In the genomic region with DNA sequence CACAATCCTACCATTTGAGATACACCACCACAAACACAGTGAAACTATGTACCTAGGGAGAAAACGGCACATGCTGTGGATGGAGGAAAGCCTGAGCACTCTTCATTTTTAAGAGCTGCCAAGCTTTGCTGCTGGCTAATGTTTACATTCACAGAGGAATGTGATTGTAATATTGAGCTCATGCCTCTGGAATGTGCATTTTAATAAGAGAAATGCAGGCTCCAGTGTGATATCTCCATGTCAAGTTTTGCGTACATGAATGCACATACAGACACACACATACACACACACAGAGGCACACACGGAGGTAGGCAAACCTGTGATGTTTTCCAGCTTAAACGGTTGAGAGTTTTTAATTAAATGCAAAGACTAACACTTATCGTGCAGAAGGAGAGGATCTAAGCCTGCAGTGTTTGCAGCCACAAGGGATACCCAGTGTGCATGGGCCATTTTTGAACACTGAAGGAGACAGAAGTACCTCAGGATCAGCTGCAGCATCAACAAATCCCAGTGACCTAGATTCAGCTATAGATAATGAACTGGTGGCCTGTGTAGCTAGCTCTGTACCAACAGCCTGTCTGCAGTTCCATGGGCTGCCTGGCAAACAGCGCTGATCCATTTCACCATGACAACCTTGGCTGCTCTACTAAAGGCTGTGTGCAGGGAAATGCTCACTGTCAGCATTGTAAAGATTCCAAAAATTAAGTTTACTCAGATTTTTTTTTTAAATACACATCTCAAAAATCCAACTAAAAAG, we compare ENCODE assay signal across 9 mouse cellular contexts.
DNase-seq lines count a peak whose midpoint lies in the region; ATAC-seq lines count a peak whose summit lies in the region.
"Had no signal": no experiment of that assay in that cellular context is flagged by ENCODE, and none has a peak within 500 bp of the region (broad histone marks: within the 10 kb centered on the region; RNA-seq: fewer than 3 reads in every experiment).

No protein-coding gene starts in this region.

- DNase-seq in kidney, adult 18-20 months, result no peak
- DNase-seq in cerebellum, postnatal 10 days, result peak; percentile 76 to 79
- peak; percentile 16 for DNase-seq in hindbrain, embryonic 11.5 days (ENCODE audit: low spot score)
- DNase-seq in limb, embryonic 11.5 days (ENCODE audit: low spot score), result peak; percentile 20
- peak; percentile 40 for DNase-seq in right cerebral cortex, postnatal 4 days

- WGBS in kidney, embryonic 14.5 days, result 72% methylated on average over 6 of the region's 6 CpGs
- 76% methylated on average over 6 of the region's 6 CpGs for WGBS in hindbrain, embryonic 11.5 days
- 81% methylated on average over 6 of the region's 6 CpGs for WGBS in limb, embryonic 11.5 days

- H3K4me1 ChIP-seq in kidney, embryonic 14.5 days (ENCODE audit: control insufficient read depth, insufficient read depth, low read length), result no peaks in the 10 kb centered on the region; the same call in 1 of the 2 replicates
- no peaks in the 10 kb centered on the region for H3K4me1 ChIP-seq in hindbrain, embryonic 11.5 days (replicated peaks; ENCODE audit: control insufficient read depth, insufficient read depth, low read length)
- H3K4me1 ChIP-seq in limb, embryonic 11.5 days (ENCODE audit: control insufficient read depth, insufficient read depth, low read length), result 0 out of 2 replicates have a peak, but pooled peaks cover 4% of the 10 kb centered on the region
- H3K4me1 ChIP-seq: heart, embryonic 15.5 days had no signal

- H3K27me3 ChIP-seq in kidney, embryonic 14.5 days (ENCODE audit: control insufficient read depth, insufficient read depth, low read length), result no peaks in the 10 kb centered on the region
- H3K27me3 ChIP-seq in hindbrain, embryonic 11.5 days (ENCODE audit: control insufficient read depth, insufficient read depth, low read length), result no peaks in the 10 kb centered on the region
- H3K27me3 ChIP-seq in limb, embryonic 11.5 days (ENCODE audit: control insufficient read depth, insufficient read depth, low read length), result no peaks in the 10 kb centered on the region
- H3K27me3 ChIP-seq: heart, embryonic 15.5 days had no signal

- no peak overlapping the region for H3K4me3 ChIP-seq in kidney, embryonic 14.5 days (ENCODE audit: low read length)
- no peak overlapping the region for H3K4me3 ChIP-seq in hindbrain, embryonic 11.5 days (ENCODE audit: low read depth, low read length)
- H3K4me3 ChIP-seq in limb, embryonic 11.5 days (ENCODE audit: low read depth, low read length), result no peak overlapping the region
- H3K4me3 ChIP-seq: heart, embryonic 15.5 days had no signal

- H3K9me3 ChIP-seq in kidney, embryonic 14.5 days (ENCODE audit: control insufficient read depth, low read length), result no peaks in the 10 kb centered on the region
- no peaks in the 10 kb centered on the region for H3K9me3 ChIP-seq in hindbrain, embryonic 11.5 days (ENCODE audit: control insufficient read depth, low read length)
- no peaks in the 10 kb centered on the region for H3K9me3 ChIP-seq in limb, embryonic 11.5 days (ENCODE audit: control insufficient read depth, low read length)
- H3K9me3 ChIP-seq: heart, embryonic 15.5 days had no signal

- no peaks in the 10 kb centered on the region for H3K36me3 ChIP-seq in kidney, embryonic 14.5 days (ENCODE audit: control insufficient read depth, insufficient read depth, low read length)
- H3K36me3 ChIP-seq in hindbrain, embryonic 11.5 days (ENCODE audit: control insufficient read depth, insufficient read depth, low read length), result no peaks in the 10 kb centered on the region
- no peaks in the 10 kb centered on the region for H3K36me3 ChIP-seq in limb, embryonic 11.5 days (ENCODE audit: control insufficient read depth, insufficient read depth, low read length)
- H3K36me3 ChIP-seq: heart, embryonic 15.5 days had no signal

- 0 out of 2 replicates have a peak, but pooled peaks have one; percentile 20 for ATAC-seq in kidney, embryonic 14.5 days (ENCODE audit: low FRiP score, low TSS enrichment)
- peak; percentile 61; the same call in 1 of the 2 replicates for ATAC-seq in hindbrain, embryonic 11.5 days (ENCODE audit: low FRiP score)
- no peak for ATAC-seq in limb, embryonic 11.5 days (ENCODE audit: insufficient number of reproducible peaks, low FRiP score, low TSS enrichment, low read depth)
- ATAC-seq in granulocyte monocyte progenitor cell, adult 5-6 weeks (replicated peaks; ENCODE audit: poor library complexity, severe bottlenecking), result no peak
- ATAC-seq in activated CD4-positive, CD25-positive, alpha-beta regulatory T cell, adult 4 months, result no peak

- H3K27ac ChIP-seq in kidney, embryonic 14.5 days (ENCODE audit: low read depth, low read length), result no peak overlapping the region
- no peak overlapping the region for H3K27ac ChIP-seq in hindbrain, embryonic 11.5 days (ENCODE audit: low read depth, low read length)
- no peak overlapping the region for H3K27ac ChIP-seq in limb, embryonic 11.5 days (replicated peaks; ENCODE audit: low read depth, low read length)
- H3K27ac ChIP-seq: heart, embryonic 15.5 days had no signal

- H3K9ac ChIP-seq in kidney, embryonic 14.5 days (ENCODE audit: low read depth, low read length), result no peak overlapping the region
- H3K9ac ChIP-seq in hindbrain, embryonic 11.5 days (ENCODE audit: low read depth, low read length), result no peak overlapping the region
- H3K9ac ChIP-seq in limb, embryonic 11.5 days (ENCODE audit: low read length), result no peak overlapping the region
- H3K9ac ChIP-seq: heart, embryonic 15.5 days had no signal

- no peak overlapping the region for H3K4me2 ChIP-seq in kidney, embryonic 14.5 days (replicated peaks; ENCODE audit: low read depth, low read length)
- H3K4me2 ChIP-seq in hindbrain, embryonic 11.5 days (replicated peaks; ENCODE audit: low read depth, low read length), result no peak overlapping the region
- no peak overlapping the region for H3K4me2 ChIP-seq in limb, embryonic 11.5 days (ENCODE audit: low read depth, severe bottlenecking)
- H3K4me2 ChIP-seq: heart, embryonic 15.5 days had no signal

Comparison
In these comparisons a context has a peak if more than half of its experiments do, and no peak if none do; other contexts are left out.
1. ATAC-seq: peak in kidney, embryonic 14.5 days (single experiment) and hindbrain, embryonic 11.5 days (single experiment); none in limb, embryonic 11.5 days (single experiment), granulocyte monocyte progenitor cell, adult 5-6 weeks (single experiment) and activated CD4-positive, CD25-positive, alpha-beta regulatory T cell, adult 4 months (single experiment).